Mouse (Mus musculus) thymus, postnatal 4 days (tissue): ENCODE measurements around the gene Polrmt.
"Not testable (repeated sequence)": the region's sequence is repeated elsewhere in the genome, so short reads cannot be mapped to it uniquely, and the experiment has no call there.

Source experiments
- DNase-seq: peaks from one replicate; pipeline ENCODE4 v3.0.0; 2021

The Polrmt gene

DNA sequence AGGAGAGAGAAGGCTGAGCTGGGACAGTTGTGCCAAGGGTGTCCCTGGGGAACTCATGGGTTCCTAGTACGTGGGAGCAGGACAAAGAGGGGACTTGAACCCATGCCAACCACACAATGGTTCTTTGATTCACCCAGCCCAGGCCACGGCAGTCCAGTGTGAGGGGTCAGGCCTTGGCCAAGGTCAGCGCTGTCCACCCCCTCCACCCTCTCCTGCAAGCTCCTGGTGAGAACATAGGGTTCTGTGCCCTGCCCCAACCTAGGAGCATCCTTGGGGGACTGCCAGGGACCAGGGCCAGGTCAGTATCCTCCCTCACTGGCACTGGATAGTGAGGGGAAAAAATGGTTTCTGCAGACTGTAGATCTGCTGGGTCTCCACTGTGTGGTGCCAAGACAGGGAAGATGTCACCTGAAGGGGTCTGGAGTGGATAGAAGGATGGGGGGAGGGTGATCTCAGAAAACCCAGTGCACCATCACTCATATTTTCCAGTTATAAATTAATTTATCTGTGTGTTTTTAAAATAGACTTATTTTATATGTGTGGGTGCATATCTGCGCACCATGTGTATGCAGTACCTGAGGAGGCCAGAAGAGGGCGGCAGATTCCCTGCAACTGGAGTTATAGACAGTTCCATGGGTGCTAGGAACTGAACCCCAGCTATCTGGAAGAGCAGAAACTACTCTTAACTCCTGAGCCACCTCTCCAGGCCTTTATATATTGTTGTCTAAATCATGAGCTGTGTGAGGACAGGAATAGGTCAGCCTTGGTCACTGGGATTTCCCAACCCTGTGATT is 28.3 kb upstream of the Polrmt start:
- no peak for DNase-seq

DNA sequence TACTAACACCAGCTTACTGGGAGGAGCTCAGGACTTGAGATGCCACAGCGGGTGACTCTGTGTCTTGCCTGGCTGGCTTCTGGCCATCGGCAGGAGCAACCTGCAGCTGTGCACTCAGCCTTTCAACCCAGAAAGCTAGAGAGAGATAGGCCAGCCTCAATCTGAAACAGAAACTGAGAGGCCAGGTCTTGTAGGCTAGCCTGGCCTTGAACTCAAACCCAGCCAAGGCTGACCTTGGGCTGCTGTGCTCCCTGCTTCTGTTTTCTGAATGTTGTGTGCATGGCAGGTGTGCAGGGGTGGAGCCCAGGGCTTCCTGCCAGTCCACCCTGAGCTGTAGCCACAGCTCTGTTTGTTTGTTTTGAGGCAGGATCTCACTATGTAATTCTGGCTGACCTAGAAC is 26.8 kb upstream of the Polrmt start:
- no peak for DNase-seq

DNA sequence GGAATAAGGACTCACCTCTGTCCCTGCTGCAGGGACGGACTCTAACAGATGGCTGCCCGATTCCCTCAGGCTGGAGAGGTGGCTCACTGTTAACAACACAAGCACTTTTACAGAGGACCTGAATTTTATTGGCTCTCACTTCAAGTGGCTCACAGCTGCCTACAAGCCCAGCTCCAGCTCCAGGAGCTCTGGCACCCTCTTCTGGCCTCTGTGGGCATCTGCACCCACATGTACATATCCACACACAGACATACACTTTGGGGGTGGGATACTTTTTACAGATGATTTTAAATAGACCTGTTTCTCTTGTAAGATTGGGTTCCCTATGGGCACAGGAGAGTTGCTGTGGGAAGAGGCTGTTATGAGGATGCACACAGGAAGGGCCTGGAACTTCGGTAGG is 25.9 kb upstream of the Polrmt start:
- no peak for DNase-seq

DNA sequence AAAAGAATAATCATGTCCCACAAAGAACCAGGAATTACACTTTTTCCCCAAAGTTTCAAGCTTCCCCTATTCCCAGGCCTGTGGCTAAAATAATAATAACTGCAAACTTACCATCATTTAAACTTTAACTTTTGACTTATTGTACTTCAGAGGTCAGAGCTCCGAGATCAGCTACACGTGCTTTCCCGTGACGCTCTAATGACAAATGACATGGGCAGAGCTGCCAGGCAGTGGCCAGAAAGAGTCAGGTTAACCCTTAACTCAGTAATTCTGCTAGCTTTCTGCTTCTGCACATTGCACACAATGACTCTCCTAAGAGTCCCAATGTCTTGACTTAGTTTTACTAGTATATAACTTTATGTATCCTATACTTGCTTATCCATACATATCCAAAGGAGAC is 22.9 kb upstream of the Polrmt start:
- DNase-seq = no peak

DNA sequence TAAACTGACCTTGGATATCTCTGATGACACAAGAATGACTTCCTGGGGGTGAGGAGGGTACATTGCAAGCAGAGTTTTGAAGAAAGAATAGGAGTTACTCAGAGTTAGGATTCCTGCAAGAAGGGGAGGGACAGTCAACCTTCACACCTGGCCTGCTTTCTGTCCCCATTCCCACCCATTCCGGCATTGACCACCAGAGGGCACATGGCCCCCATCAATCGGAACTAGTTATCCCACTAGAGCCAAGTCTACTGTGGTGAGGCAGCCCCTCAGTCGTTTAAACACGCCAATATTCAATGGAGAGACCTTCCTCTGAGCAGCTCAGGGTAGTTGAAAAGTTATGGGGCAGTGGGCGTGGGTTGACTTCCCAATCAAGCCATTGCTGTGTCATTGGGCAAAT is 22.0 kb upstream of the Polrmt start:
- peak; percentile 86 for DNase-seq

DNA sequence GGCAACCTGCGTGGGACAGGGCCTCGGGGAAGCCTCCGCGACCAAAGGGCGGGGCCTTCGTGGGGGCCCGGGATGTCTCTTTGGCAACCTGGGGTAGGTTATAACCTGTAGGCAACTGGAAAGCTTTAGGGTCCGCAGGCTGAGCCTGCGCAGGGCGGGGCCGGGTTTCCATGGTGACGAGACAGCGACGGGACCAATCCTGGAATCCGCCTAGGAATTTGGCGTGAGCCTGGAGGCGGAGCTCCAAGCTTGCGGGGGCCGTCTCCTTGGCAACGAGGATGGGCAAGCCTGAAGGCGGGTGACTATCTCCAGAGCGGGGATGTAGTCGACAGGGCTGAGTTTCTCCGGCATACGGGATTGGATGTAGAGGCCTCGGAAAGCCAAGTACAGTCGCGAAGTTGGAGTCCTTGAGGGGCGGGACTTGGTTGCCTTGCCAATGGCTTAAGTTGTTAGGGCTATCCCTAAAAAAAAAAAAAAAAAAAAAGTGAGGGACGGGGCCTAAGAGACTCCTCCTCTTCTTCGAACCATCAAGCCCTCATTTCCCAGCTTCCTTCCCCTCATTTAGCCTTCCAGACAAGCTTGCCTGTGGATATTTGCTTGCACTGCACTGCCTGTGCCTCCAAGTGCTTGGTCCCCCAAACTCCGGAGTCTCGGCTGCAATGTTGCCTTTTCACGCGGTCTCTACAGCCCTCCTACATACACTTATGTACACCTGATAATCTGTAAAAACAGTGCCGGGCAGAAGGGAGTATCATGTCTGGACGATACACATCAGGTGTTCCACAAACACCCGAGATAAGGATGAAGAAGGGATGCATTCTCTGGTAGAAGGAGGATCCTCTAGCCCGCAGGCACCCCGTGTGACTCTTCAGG is 21.2 kb upstream of the Polrmt start:
- DNase-seq = peak; percentile 82

DNA sequence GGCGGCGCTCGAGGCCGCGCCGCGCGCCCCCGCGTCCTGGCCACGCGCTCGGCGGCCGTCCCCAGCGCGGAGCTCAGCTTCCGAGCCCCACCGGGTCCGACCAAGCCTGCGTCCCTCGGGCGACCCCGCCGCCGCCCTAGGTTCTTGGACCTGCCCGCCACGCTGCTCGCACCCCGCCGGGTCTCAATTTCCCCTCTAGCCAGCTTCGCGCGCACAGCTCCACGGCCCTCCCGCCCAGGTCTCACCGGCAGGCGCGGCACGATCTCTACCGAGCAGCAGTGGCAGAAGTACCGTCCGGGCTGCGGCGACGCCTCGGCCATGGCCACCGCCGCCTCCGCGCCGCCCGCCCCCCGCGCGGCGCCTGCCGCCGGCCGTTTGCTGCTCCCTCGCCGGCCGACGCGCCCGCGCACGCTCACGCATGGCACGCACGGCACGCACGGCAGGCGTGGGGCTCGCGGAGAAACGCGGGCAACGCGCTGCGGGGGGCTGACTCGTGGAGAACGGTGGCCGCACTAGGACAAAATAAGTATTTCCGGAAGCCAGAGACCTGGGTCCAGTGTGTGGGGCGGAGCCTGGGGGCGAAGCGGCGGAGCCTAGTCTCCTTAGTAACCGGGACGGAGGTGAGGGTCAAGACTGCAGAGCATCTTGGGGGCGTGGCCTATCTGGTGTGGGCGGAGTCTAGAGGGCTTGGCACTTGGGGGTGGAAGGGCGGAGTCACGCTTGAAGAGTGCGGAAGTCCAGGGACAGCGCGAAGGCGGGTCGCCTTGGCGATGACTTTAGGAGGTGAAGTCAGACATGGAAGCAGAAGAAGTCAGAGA is 20.3 kb upstream of the Polrmt start, which contains the start of gene Rnf126:
Rnf126 (minus strand) TSS at position 445 of the 818 bp plus-strand sequence.
- DNase-seq = peak; percentile 99

DNA sequence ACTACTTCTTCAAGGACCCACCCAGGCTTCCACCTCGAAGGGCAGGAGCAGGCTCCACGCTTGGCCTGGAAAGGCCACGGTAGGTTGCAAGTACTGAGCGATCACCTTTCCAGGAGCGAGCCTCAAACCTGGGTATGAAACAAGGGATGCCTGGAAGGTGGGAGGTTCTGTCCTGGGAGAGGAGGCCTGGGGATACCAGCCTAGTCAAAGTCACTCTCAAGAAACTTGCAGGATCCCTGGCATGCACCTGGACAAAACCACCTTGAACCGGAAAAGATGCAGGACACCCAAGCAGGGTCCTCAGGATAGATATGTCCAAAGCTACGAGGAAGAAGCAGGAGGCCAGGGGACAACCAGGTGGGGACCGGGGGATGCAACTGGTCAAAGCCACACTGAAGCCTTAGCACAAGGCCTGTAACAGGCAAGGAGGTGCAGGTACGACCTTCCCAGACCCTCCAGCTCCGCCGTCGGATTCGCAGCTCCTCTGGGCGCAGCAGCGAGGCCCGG is 19.7 kb upstream of the Polrmt start:
- no peak for DNase-seq

DNA sequence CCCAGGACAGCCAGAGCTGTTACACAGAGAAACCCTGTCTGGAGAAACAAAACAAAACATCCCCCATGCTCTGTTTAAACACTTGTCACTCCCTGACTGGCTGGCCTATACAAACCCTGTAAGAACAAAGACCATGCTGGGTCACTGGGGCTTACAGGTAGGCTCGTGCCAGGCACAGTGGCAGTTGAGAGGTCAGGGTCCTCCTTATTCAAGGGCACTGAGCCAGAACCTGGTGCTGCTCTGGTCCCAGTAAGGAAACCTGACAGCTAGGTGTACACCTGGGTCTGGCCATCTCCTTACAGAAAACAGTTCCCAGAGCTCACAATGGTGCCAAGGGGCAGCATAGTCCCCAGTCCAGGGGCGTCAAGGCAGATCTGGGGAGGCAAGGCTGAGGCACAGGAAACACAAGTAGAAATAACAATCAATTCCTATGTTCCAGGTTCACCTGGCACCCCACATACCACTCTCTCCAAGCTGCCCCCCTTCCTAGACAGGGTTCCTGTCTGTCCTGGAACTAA is 18.9 kb upstream of the Polrmt start:
- DNase-seq = no peak

DNA sequence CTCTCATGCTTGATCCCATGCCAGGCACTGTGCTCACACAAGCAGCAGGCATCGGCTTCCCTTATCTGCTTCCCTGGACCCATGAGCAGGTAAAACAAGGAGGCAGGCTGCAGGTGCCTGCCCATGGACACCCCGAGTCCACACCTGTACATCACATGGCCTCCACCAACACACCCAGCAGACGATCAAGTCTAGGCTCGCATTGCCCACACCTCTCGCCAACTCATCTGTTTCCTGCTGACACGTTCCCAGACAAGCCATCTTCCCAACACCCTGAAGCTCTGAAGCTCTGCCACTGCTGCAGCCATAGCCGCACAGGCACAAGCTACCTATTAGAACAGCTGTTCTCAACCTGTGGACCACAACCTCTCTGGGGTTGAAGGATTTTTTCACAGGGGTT is 17.9 kb upstream of the Polrmt start:
- DNase-seq = no peak

DNA sequence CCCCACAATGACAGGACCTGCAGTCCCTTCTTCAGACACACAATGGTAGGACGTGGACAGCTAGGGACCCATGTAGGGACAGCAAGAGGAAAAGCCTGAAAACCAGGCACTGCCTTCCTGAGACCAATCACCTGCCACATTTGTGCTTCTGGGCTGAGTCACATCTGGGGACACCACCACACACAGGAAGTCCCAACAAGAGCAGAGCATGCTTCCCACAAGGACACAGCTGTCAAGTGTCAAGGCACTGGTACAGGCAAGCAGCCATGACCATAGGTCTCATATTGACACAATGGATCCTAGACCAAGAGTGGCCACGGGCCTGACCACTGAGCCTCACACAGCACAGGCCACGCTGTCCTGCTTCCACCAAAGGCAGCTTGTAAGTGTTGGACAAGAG is 16.5 kb upstream of the Polrmt start:
- no peak for DNase-seq

DNA sequence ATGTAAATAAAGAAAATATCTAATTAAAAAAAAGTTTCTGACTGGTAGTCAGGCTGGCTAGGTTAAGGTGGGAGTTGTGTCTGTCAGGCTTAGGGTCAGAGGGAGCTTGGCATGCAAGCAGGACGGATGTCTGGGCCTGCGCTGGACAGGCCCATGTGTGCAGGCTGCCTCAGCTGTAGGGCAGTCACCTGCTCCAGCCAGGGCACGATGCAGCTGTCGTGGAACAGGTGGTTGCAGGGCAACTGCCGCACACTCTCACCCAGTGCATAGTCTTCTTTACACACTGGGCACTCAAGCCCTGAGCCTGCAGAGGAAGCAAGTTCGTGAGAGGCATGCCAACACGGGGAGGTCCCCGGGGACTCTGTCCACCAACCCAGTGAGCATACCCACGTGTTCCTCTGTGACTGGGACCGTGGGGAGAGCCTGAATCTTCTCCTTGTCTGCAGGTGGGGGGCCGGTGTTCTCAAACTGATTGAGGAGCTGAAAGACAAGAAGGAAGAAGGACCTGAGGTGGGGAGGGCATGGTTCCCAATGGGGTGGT is 14.3 kb upstream of the Polrmt start:
- no peak for DNase-seq

DNA sequence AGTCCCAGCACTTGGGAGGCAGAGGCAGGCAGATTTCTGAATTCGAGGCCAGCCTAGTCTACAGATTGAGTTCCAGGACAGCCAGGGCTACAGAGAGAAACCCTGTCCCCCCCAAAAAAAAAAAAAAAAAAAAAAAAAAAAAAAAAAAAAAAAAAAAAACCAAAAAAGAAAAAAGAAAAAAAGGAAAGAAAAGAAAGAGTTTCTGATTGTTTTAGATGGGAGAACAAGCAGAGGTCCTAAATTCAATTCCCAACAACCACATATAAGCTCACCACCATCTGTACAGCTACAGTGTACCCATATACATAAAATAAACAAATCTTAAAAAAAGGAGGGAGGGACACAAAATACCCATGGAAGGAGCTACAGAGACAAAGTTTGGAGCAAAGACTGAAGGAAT is 13.3 kb upstream of the Polrmt start:
- DNase-seq = not testable (repeated sequence)

DNA sequence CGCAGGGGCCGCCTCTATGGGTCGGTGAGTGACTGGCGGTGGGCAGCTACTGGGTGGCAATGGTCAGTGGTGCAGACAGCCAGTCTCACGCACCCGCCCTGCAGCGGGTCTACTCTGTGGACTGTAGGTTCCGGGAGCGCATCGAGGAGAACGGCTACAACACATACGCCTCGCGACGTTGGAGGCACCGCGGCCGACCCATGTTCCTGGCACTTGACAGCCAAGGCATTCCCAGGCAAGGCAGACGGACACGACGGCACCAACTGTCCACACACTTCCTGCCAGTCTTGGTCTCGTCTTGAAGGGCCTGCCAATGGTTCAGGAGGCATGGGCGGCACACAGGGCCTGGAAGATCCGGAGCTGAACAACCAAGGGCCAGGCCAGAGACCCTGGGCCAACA is 10.3 kb upstream of the Polrmt start:
- DNase-seq = no peak

DNA sequence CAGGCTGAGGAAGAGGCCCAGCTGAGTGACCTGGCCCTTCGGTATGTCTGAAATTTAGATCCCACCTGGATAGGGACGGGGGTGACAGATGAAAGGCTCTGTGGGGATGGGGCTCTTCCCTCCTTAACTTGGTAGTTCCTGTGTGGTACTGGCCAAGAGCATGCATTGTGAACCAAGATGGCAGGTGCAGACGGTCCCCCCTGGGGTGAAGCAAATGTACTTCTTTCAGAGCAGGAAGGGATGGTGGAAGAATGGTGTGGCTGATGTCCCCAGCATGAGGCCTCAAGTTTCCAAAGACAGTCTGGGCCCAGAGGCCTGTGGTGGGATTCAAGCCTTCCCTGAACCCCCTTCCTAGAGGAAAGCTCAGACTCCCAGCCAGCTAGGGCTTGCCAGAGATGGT is 9.5 kb upstream of the Polrmt start:
- DNase-seq = no peak

DNA sequence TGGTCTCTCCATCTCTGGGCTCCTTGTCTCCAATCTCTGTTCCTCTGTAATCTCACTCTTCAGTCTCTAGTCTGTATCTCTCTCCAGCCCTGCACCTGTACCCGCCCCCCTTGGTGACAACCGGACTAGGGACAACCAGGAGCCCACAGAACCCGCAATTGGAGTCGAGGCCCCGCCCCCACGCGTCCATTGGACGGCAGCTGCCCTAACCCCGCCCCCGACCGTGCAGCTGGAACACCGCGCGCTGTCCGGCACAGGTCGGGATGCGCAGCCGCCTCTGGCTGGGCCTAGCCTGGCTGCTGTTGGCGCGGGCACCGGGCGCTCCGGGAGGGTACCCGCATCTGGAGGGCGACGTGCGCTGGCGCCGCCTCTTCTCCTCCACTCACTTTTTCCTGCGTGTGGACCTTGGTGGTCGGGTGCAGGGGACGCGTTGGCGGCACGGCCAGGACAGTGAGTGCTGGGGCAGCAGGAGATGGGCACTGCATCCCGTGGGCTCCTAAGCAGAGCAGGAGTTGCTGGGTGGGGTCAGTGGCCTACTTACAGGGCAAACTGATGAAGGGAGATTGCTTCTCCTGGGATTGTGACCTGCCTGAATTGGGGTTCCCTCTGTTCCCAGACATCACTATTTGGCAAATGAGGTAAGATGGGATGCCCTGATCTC is 8.6 kb upstream of the Polrmt start, which contains the start of gene Fgf22:
Fgf22 (plus strand) TSS at position 221 of the 661 bp plus-strand sequence.
- peak; percentile 59 for DNase-seq

DNA sequence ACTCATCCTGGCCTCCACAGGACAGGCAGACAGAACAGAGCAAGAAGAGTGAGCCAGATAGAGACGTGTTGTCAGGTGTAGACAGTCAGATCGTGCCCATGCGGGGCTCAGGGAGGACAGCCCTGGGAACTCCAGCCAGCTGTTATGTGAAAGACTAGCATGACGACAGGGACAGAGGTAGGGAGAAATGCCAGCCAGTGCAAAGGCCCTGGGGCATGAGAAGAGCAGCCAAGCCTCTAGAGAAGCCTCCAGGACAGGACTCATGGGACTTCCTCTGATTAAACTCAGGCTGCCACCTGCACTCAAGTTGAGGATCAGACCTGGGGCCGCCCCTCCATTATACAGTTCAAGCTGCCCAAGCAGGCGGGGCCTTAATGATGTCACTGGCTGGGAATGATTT is 2.1 kb upstream of the Polrmt start:
- no peak for DNase-seq

DNA sequence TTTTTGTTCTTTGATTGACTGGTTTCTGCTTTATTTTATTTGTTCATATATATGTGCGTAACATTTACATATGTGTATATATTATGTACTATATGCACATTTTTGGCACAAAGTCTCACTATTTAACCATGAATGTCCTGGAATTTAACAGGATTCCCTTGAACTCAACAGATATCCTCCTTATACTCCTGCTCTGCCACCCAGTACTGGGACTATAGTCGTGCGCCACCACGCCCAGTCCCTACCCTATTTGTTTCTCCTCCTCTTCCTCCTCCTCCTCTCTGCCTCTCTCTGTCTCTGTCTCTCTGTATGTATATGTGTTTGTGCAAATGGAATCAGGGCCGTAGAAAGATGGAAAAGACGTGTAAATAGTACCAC is 382 bp upstream of the Polrmt start:
- DNase-seq = no peak

DNA sequence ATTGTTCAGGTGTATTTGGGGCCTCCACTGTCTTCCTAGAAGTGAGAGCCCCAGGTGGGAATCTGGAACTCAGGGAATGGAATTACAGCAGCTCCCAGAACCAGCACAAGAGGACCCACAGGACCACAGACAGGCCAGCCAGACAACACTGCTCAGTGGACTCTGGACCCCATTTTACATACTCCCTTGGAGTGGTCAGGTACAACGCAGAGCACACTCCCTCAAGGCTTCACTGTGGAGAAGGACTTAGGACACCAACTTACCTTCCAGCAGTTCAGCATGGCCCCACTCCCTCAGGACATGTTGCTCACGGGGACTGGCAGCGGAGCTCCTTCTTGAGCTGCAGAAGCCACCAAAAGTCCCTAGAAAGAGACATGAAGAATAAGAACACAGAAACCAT is 970 bp downstream of the Polrmt start:
- DNase-seq = no peak

DNA sequence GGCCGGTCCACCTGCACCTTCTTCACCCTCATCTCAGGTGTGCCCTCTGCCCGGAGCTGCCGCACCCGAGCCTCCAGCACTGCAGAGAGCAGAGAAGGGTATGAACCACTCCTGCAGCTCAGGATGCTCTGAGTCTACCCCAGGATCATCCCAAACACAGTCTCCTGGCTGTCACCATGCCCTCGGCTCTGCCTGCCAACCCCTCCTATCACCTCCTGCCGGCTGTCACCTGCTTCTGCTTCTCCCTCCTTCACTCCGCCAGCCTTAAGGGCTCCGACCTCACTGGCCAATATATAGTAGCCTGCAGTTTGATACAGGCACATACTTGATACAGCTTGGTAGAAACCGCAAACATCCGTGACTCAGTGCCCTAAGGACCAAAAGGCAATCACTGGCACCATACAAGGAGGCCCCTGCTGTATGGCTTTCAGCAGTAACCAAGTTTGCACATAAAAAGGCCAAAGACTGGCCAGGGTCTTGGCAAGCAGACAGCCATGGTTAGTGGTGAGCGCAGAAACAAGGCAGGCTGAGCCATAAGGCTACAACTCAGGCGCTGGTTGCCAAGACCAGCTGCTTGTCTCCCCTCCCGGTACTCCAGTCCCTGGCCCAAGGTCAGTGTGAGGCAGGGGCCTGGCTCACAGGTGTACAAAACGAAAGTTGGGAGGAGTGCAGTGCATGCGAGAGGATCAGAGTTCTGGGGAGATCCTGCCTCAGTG is 2.6 kb downstream of the Polrmt start:
- DNase-seq = no peak

DNA sequence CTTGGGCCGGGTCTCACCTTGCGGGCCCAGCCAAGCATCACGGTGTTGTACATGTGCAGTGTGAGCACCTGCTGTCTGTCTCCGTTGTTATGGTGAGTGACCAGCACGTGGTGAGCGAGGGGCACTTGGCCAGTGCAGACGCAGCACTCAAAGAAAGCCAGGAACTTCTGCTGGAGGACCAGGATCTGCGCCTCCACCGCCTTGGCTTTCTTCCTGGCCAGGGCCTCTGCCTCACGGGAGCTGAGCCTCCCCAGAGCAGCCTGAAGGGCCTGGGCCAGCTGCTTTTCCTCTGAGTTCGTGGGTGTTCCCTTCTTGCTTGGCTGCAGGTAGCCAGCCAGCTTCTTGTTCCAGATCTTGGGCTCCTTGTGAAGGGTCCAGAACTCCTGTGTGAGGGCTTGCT is 3.2 kb downstream of the Polrmt start:
- no peak for DNase-seq
